Mouse (Mus musculus) B cell, adult 2 months (primary cell): ENCODE data around the gene Akap13.

Experiments
- DNase-seq, 2 experiments: peaks; one replicate each; pipeline ENCODE4 v3.0.0; 2022

Gene Akap13

GRCm38 (mm10) chr7:75520531-75520930 lies 65.2 kb downstream of the Akap13 start:
- no peak for DNase-seq

GRCm38 (mm10) chr7:75521199-75521598 lies 65.9 kb downstream of the Akap13 start:
- no peak for DNase-seq

- DNase-seq: peak in 1 of 2 experiments; percentile 39
These were observed 66.9 kb downstream of the Akap13 start for GRCm38 (mm10) chr7:75522226-75522625.

GRCm38 (mm10) chr7:75524789-75525569 lies 69.6 kb downstream of the Akap13 start:
- DNase-seq: no peak

GRCm38 (mm10) chr7:75525716-75526401 lies 70.5 kb downstream of the Akap13 start:
- DNase-seq: no peak

GRCm38 (mm10) chr7:75528751-75529150 lies 73.4 kb downstream of the Akap13 start:
- DNase-seq: no peak

- peak; percentile 55 to 57 for DNase-seq
These were observed 74.6 kb downstream of the Akap13 start for GRCm38 (mm10) chr7:75529857-75530437.

GRCm38 (mm10) chr7:75530642-75531041 lies 75.3 kb downstream of the Akap13 start:
- no peak for DNase-seq

- no peak for DNase-seq
These were observed 77.7 kb downstream of the Akap13 start for GRCm38 (mm10) chr7:75533079-75533478.

- no peak for DNase-seq
These were observed 81.0 kb downstream of the Akap13 start for GRCm38 (mm10) chr7:75536298-75536697.

- peak; percentile 30 to 35 for DNase-seq
These were observed 82.2 kb downstream of the Akap13 start for GRCm38 (mm10) chr7:75537567-75537966.

- no peak for DNase-seq
These were observed 83.2 kb downstream of the Akap13 start for GRCm38 (mm10) chr7:75538513-75538912.

GRCm38 (mm10) chr7:75539168-75539567 lies 83.8 kb downstream of the Akap13 start:
- no peak for DNase-seq

- no peak for DNase-seq
These were observed 94.5 kb downstream of the Akap13 start for GRCm38 (mm10) chr7:75549856-75550255.

- no peak for DNase-seq
These were observed 95.5 kb downstream of the Akap13 start for GRCm38 (mm10) chr7:75550791-75551336.

- no peak for DNase-seq
These were observed 97.8 kb downstream of the Akap13 start for GRCm38 (mm10) chr7:75553002-75553666.

- DNase-seq: no peak
These were observed 98.3 kb downstream of the Akap13 start for GRCm38 (mm10) chr7:75553667-75554045.

- no peak for DNase-seq
These were observed 98.7 kb downstream of the Akap13 start for GRCm38 (mm10) chr7:75554065-75554464.

GRCm38 (mm10) chr7:75555940-75556339 lies 100.6 kb downstream of the Akap13 start:
- no peak for DNase-seq

GRCm38 (mm10) chr7:75558225-75558624 lies 102.9 kb downstream of the Akap13 start:
- no peak for DNase-seq

- DNase-seq: no peak
These were observed 103.8 kb downstream of the Akap13 start for GRCm38 (mm10) chr7:75559119-75559518.

- DNase-seq: no peak
These were observed 104.6 kb downstream of the Akap13 start for GRCm38 (mm10) chr7:75559915-75560314.

GRCm38 (mm10) chr7:75560566-75560965 lies 105.2 kb downstream of the Akap13 start:
- no peak for DNase-seq
